Mouse (Mus musculus) testis, adult 2 months (tissue): ENCODE measurements around the gene Prr14.

Experiments
- CTCF ChIP-seq: fragments of 200-500 bp; IDR thresholded peaks from 2 replicates; pipeline ENCODE4 v1.5.1; 2012; ENCODE audit warnings: low read depth, mild to moderate bottlenecking, inconsistent platforms, low read length, moderate library complexity; ENCODE audit not compliant: control insufficient read depth, insufficient read depth, insufficient replicate concordance
- POLR2A ChIP-seq: fragments of 200-500 bp; IDR thresholded peaks from 2 replicates; pipeline ENCODE4 v1.6.1; 2012; ENCODE audit warnings: low read depth, mild to moderate bottlenecking, inconsistent platforms, low read length, moderate library complexity; ENCODE audit not compliant: control insufficient read depth

DNA sequence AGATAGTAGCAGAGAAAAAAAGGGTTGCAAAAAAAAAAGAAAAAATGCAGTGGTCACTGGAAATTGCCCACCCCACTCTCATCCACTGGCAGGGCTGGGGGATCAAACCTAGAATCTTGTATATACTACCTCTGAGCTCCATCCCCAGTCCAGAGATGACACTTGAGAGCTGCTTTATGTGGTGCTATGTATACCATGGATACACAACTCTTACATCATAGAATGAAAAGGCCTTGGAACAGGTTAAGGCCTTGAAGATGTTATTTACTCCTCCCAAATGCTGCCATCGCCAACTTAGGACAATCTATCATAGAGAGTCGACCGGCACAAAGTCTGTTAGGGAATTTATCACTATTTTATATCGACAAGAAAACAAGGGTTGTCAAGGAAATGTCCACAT is 17.4 kb downstream of the Prr14 start:
- no peak for TF ChIP-seq POLR2A
- TF ChIP-seq CTCF = no peak
